In genomic region chr11:88188216-88188615, GRCm38 (mm10) we compare ENCODE assay signal across 8 mouse cellular contexts. TPM values are rescaled to one million over a fixed set of nuclear protein-coding genes. Genes with fewer than 3 reads are reported as not detected.
DNase-seq lines count a peak whose midpoint lies in the region; ATAC-seq and TF ChIP-seq lines count a peak whose summit lies in the region.

No protein-coding gene starts in this region.

- peaks cover 18% of the 10 kb centered on the region; the same call in 1 of the 2 replicates for H3K36me3 ChIP-seq in intestine, embryonic 14.5 days (ENCODE audit: control insufficient read depth, insufficient read depth, low read length)
- 0 out of 2 replicates have a peak, but pooled peaks cover 3% of the 10 kb centered on the region for H3K36me3 ChIP-seq in intestine, embryonic 15.5 days
- H3K36me3 ChIP-seq in thymus, adult 2 months (ENCODE audit: control insufficient read depth, insufficient read depth, low read length) = no peaks in the 10 kb centered on the region
- H3K36me3 ChIP-seq in limb, embryonic 10.5 days = peaks cover 25% of the 10 kb centered on the region

- no peak for ATAC-seq in intestine, embryonic 14.5 days (replicated peaks; ENCODE audit: low FRiP score, low TSS enrichment, low read depth)
- ATAC-seq in intestine, embryonic 15.5 days = no peak
- no peak for ATAC-seq in megakaryocyte progenitor cell, adult 5-6 weeks (replicated peaks; ENCODE audit: poor library complexity)

- H3K27ac ChIP-seq in intestine, embryonic 14.5 days (ENCODE audit: low read depth) = peak overlapping the region; percentile 83; the same call in 1 of the 2 replicates
- H3K27ac ChIP-seq in intestine, embryonic 15.5 days = no peak overlapping the region
- no peak overlapping the region for H3K27ac ChIP-seq in thymus, adult 2 months (ENCODE audit: control insufficient read depth, insufficient read depth, low read length)
- H3K27ac ChIP-seq in limb, embryonic 10.5 days = no peak overlapping the region

- H3K27me3 ChIP-seq in intestine, embryonic 14.5 days (replicated peaks; ENCODE audit: control insufficient read depth, insufficient read depth, low read length) = peaks cover 16% of the 10 kb centered on the region
- H3K27me3 ChIP-seq in intestine, embryonic 15.5 days (replicated peaks) = peaks cover 17% of the 10 kb centered on the region; the same call in 1 of the 2 replicates
- no peaks in the 10 kb centered on the region; the same call in 1 of the 2 replicates for H3K27me3 ChIP-seq in thymus, adult 2 months (ENCODE audit: control insufficient read depth, insufficient read depth, low read length)
- peaks cover 37% of the 10 kb centered on the region for H3K27me3 ChIP-seq in limb, embryonic 10.5 days (ENCODE audit: low read depth, poor library complexity, severe bottlenecking)

- H3K4me2 ChIP-seq in intestine, embryonic 14.5 days (ENCODE audit: low read length) = no peak overlapping the region
- no peak overlapping the region for H3K4me2 ChIP-seq in intestine, embryonic 15.5 days (replicated peaks)

- H3K9ac ChIP-seq in intestine, embryonic 14.5 days (ENCODE audit: low read length) = no peak overlapping the region; the same call in 1 of the 2 replicates
- H3K9ac ChIP-seq in intestine, embryonic 15.5 days = no peak overlapping the region

- TF ChIP-seq POLR2A in thymus, adult 2 months (IDR thresholded peaks at IDR 0.05; ENCODE audit: control insufficient read depth, extremely low read depth, insufficient read depth, low read length, poor library complexity) = no peak

- no peak for TF ChIP-seq CTCF in thymus, adult 2 months (IDR thresholded peaks at IDR 0.05; ENCODE audit: borderline replicate concordance, control insufficient read depth, extremely low read depth, insufficient read depth, low read length, poor library complexity)

- H3K4me1 ChIP-seq in intestine, embryonic 14.5 days (replicated peaks; ENCODE audit: control insufficient read depth, insufficient read depth, low read length) = peaks cover 31% of the 10 kb centered on the region
- peaks cover 32% of the 10 kb centered on the region for H3K4me1 ChIP-seq in intestine, embryonic 15.5 days (replicated peaks)
- H3K4me1 ChIP-seq in thymus, adult 2 months (replicated peaks; ENCODE audit: control insufficient read depth, insufficient read depth, low read length) = peaks cover 18% of the 10 kb centered on the region
- peaks cover 44% of the 10 kb centered on the region for H3K4me1 ChIP-seq in limb, embryonic 10.5 days

- no peak overlapping the region for H3K4me3 ChIP-seq in intestine, embryonic 14.5 days (ENCODE audit: low read depth, low read length)
- H3K4me3 ChIP-seq in intestine, embryonic 15.5 days (replicated peaks) = no peak overlapping the region
- peak overlapping the region; percentile 61 for H3K4me3 ChIP-seq in thymus, adult 2 months (ENCODE audit: control insufficient read depth, insufficient read depth, low read length)
- 0 out of 2 replicates have a peak overlapping the region, but pooled peaks have one; percentile 41 for H3K4me3 ChIP-seq in limb, embryonic 10.5 days

- 72% methylated on average over 8 of the region's 8 CpGs for WGBS in intestine, embryonic 14.5 days
- 64% methylated on average over 8 of the region's 8 CpGs for WGBS in intestine, embryonic 15.5 days
- 43% methylated on average over 8 of the region's 8 CpGs for WGBS in thymus, adult 2 months
- WGBS in limb, embryonic 10.5 days = 53% methylated on average over 8 of the region's 8 CpGs

- H3K9me3 ChIP-seq in intestine, embryonic 14.5 days (ENCODE audit: control insufficient read depth, low read length) = no peaks in the 10 kb centered on the region
- H3K9me3 ChIP-seq in intestine, embryonic 15.5 days = no peaks in the 10 kb centered on the region
- H3K9me3 ChIP-seq in limb, embryonic 10.5 days (replicated peaks) = no peaks in the 10 kb centered on the region

- DNase-seq in intestine, embryonic 14.5 days (ENCODE audit: low spot score) = no peak
- DNase-seq in thymus, adult 2 months = no peak
- no peak for DNase-seq in thymus, adult 18-20 months
- no peak for DNase-seq in limb, embryonic 10.5 days (ENCODE audit: low spot score)
- DNase-seq in embryo, embryonic 9.5 days (ENCODE audit: extremely low spot score) = no peak
- no peak for DNase-seq in left cerebral cortex, adult 8-10 months (ENCODE audit: low spot score in 2 of 2)

RNA-seq across cellular contexts. Expression of gene Mrps23, which starts 16.0 kb away (rescaled TPM):
- 60.8 and 65.2 TPM in 2 replicates for polyA plus RNA-seq in intestine, embryonic 14.5 days (2014; fragmentation: Nextera tagmentation; extraction: Ambion mirVana)
- 59.6 and 62.3 TPM in 2 replicates for polyA plus RNA-seq in intestine, embryonic 15.5 days (2015; fragmentation: Nextera tagmentation; extraction: Ambion mirVana)
- 41.6 and 47.6 TPM in 2 replicates for polyA plus RNA-seq in thymus, adult 2 months (2012; rRNA removed)
- polyA plus RNA-seq in limb, embryonic 10.5 days (2016; fragmentation: Nextera tagmentation; extraction: Ambion mirVana) = 57.9 and 68.1 TPM in 2 replicates
- 64.5 and 73.5 TPM in 2 replicates for total RNA-seq in megakaryocyte progenitor cell, adult 5-6 weeks (2015)
- total RNA-seq in megakaryocyte progenitor cell, adult 5-6 weeks (2017) = 49.0 and 90.6 TPM in 2 replicates
- total RNA-seq in left cerebral cortex, adult 8-10 months (2022) = 10 to 100 TPM; 58.9 to 74.7 (median 64.6) TPM

Comparison
In these comparisons a context has a peak if more than half of its experiments do, and no peak if none do; other contexts are left out.
1. H3K4me3 ChIP-seq: peak in thymus, adult 2 months (single experiment) and limb, embryonic 10.5 days (single experiment); none in intestine, embryonic 14.5 days (single experiment) and intestine, embryonic 15.5 days (single experiment).